ENCODE assay signal across 18 mouse cellular contexts in genomic region chr15:63675491-63676036, GRCm38 (mm10).
DNase-seq lines count a peak whose midpoint lies in the region; ATAC-seq and TF ChIP-seq lines count a peak whose summit lies in the region.
"Had no signal": no experiment of that assay in that cellular context is flagged by ENCODE, and none has a peak within 500 bp of the region (broad histone marks: within the 10 kb centered on the region; RNA-seq: fewer than 3 reads in every experiment).

No protein-coding gene starts in this region.

- H3K4me1 ChIP-seq in lung, embryonic 14.5 days (ENCODE audit: insufficient read depth), result 0 out of 2 replicates have a peak, but pooled peaks cover 10% of the 10 kb centered on the region
- H3K4me1 ChIP-seq in embryonic facial prominence, embryonic 13.5 days, result peaks cover 26% of the 10 kb centered on the region
- H3K4me1 ChIP-seq in midbrain, embryonic 14.5 days (ENCODE audit: control insufficient read depth, insufficient read depth, low read length), result 0 out of 2 replicates have a peak, but pooled peaks cover 5% of the 10 kb centered on the region

- TF ChIP-seq CTCF in lung, embryonic 14.5 days (IDR thresholded peaks at IDR 0.05; ENCODE audit: low read depth), result no peak

- H3K9ac ChIP-seq in lung, embryonic 14.5 days, result no peak overlapping the region
- 0 out of 2 replicates have a peak overlapping the region, but pooled peaks have one; percentile 16 for H3K9ac ChIP-seq in embryonic facial prominence, embryonic 13.5 days
- H3K9ac ChIP-seq in midbrain, embryonic 14.5 days (replicated peaks; ENCODE audit: low read length), result no peak overlapping the region
- H3K9ac ChIP-seq: heart, embryonic 13.5 days had no signal

- H3K36me3 ChIP-seq in lung, embryonic 14.5 days (ENCODE audit: insufficient read depth), result no peaks in the 10 kb centered on the region
- H3K36me3 ChIP-seq in embryonic facial prominence, embryonic 13.5 days, result no peaks in the 10 kb centered on the region
- no peaks in the 10 kb centered on the region for H3K36me3 ChIP-seq in midbrain, embryonic 14.5 days (ENCODE audit: control insufficient read depth, insufficient read depth, low read length)
- H3K36me3 ChIP-seq: heart, embryonic 13.5 days had no signal

- H3K27me3 ChIP-seq in lung, embryonic 14.5 days (ENCODE audit: insufficient read depth, low read length), result no peaks in the 10 kb centered on the region
- no peaks in the 10 kb centered on the region for H3K27me3 ChIP-seq in embryonic facial prominence, embryonic 13.5 days
- no peaks in the 10 kb centered on the region for H3K27me3 ChIP-seq in midbrain, embryonic 14.5 days (ENCODE audit: control insufficient read depth, insufficient read depth, low read length)
- H3K27me3 ChIP-seq: heart, embryonic 13.5 days; megakaryocyte, embryonic 14.5 days had no signal

- H3K4me3 ChIP-seq in lung, embryonic 14.5 days (ENCODE audit: low read depth, low read length), result no peak overlapping the region
- H3K4me3 ChIP-seq in embryonic facial prominence, embryonic 13.5 days, result no peak overlapping the region
- no peak overlapping the region for H3K4me3 ChIP-seq in midbrain, embryonic 14.5 days (replicated peaks; ENCODE audit: low read depth, low read length)
- H3K4me3 ChIP-seq: heart, embryonic 13.5 days; megakaryocyte, embryonic 14.5 days had no signal

- H3K9me3 ChIP-seq in lung, embryonic 14.5 days (ENCODE audit: low read depth, low read length), result no peaks in the 10 kb centered on the region
- H3K9me3 ChIP-seq in embryonic facial prominence, embryonic 13.5 days, result no peaks in the 10 kb centered on the region
- no peaks in the 10 kb centered on the region for H3K9me3 ChIP-seq in midbrain, embryonic 14.5 days (ENCODE audit: control insufficient read depth, low read length)
- H3K9me3 ChIP-seq: heart, embryonic 13.5 days had no signal

- H3K27ac ChIP-seq in lung, embryonic 14.5 days (ENCODE audit: low read depth), result peak overlapping the region; percentile 54; the same call in 1 of the 2 replicates
- H3K27ac ChIP-seq in embryonic facial prominence, embryonic 13.5 days, result peak overlapping the region; percentile 78
- no peak overlapping the region for H3K27ac ChIP-seq in midbrain, embryonic 14.5 days (replicated peaks; ENCODE audit: low read depth, low read length)
- H3K27ac ChIP-seq: heart, embryonic 13.5 days had no signal

- peak; percentile 45 for DNase-seq in embryo, embryonic 10.5 days (ENCODE audit: low spot score)
- DNase-seq in embryo, embryonic 10 days (ENCODE audit: low spot score), result no peak
- DNase-seq in lung, embryonic 14.5 days, result peak; percentile 46
- no peak for DNase-seq in lung, postnatal 36 days
- DNase-seq in midbrain, embryonic 14.5 days, result peak; percentile 38
- no peak for DNase-seq in c-Kit-positive CD71-positive TER-119-positive erythroid progenitor cells, embryonic 14.5 days (ENCODE audit: low spot score)
- no peak for DNase-seq in spleen, postnatal 4 days (ENCODE audit: low spot score in 2 of 2)
- DNase-seq: adrenal gland, postnatal 10 days; cerebellum, adult 9-11 months; gastrocnemius, postnatal 36 days; kidney, adult 11 months; kidney, postnatal 25 days; layer of hippocampus, adult 9-11 months had no signal

- ATAC-seq in lung, embryonic 14.5 days (ENCODE audit: insufficient read depth), result no peak
- peak; percentile 49; the same call in 1 of the 2 replicates for ATAC-seq in embryonic facial prominence, embryonic 13.5 days (ENCODE audit: insufficient number of reproducible peaks, insufficient read depth, low FRiP score, low TSS enrichment, low read depth)
- no peak; the same call in 1 of the 2 replicates for ATAC-seq in midbrain, embryonic 14.5 days (ENCODE audit: low FRiP score, low TSS enrichment)
- ATAC-seq: lung, postnatal 0 days had no signal

- WGBS in lung, embryonic 14.5 days, result 47% methylated on average over 10 of the region's 10 CpGs
- 27% methylated on average over 10 of the region's 10 CpGs for WGBS in embryonic facial prominence, embryonic 13.5 days
- WGBS in midbrain, embryonic 14.5 days, result 34% methylated on average over 10 of the region's 10 CpGs

- no peak overlapping the region for H3K4me2 ChIP-seq in lung, embryonic 14.5 days
- H3K4me2 ChIP-seq in embryonic facial prominence, embryonic 13.5 days, result no peak overlapping the region
- no peak overlapping the region for H3K4me2 ChIP-seq in midbrain, embryonic 14.5 days (ENCODE audit: low read length)
- H3K4me2 ChIP-seq: heart, embryonic 13.5 days; liver, embryonic 11.5 days had no signal

Comparison
In these comparisons a context has a peak if more than half of its experiments do, and no peak if none do; other contexts are left out.
1. DNase-seq: peak in embryo, embryonic 10.5 days (single experiment), lung, embryonic 14.5 days (single experiment) and midbrain, embryonic 14.5 days (single experiment); none in embryo, embryonic 10 days (single experiment), lung, postnatal 36 days (single experiment), c-Kit-positive CD71-positive TER-119-positive erythroid progenitor cells, embryonic 14.5 days (single experiment) and spleen, postnatal 4 days (0 of 2).